Mouse (Mus musculus): ENCODE measurements at regions not wholly inside any gene's neighbourhood (a gene's known extent, or its start where the extent isn't known, plus 50 kb on each side); places are given as distances from the start of the nearest gene placed in this dataset.

GRCm38 (mm10) chr12:97921349-97922264, 337.7 kb downstream of the Galc start:
- DNase-seq (ENCODE audit: low spot score) = no peak

GRCm38 (mm10) chr12:97918416-97918815, 340.8 kb downstream of the Galc start:
- DNase-seq (ENCODE audit: low spot score) = no peak

GRCm38 (mm10) chr12:97915026-97915425, 344.2 kb downstream of the Galc start:
- no peak for DNase-seq (ENCODE audit: low spot score)

GRCm38 (mm10) chr12:97912730-97913129, 346.5 kb downstream of the Galc start:
- no peak for DNase-seq (ENCODE audit: low spot score)

GRCm38 (mm10) chr12:97899266-97899665, 360.0 kb downstream of the Galc start:
- no peak for DNase-seq (ENCODE audit: low spot score)

GRCm38 (mm10) chr12:97898178-97898577, 361.1 kb downstream of the Galc start:
- no peak for DNase-seq (ENCODE audit: low spot score)

DNA sequence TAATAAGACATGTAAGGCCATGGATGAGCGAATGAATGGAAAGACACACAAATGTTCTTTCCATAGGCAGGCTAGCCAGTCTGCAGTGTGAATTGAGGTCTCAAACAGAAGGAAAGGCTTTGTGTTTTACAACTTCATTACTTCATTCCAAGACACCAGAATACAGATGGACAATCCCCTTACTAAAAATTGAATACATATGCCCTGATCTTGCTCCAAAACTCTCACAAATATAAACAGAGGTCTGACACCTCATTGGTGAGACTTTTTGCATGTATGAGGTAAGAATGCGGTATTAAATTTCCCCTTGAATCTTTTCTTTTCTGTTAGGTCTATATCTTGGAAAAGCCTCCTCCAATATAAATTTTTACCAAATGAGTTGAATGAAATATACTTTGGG, 363.3 kb downstream of the Galc start:
- no peak for DNase-seq (ENCODE audit: low spot score)

- no peak for DNase-seq (ENCODE audit: low spot score)
Measured at GRCm38 (mm10) chr12:97888801-97889455, 370.3 kb downstream of the Galc start.

DNA sequence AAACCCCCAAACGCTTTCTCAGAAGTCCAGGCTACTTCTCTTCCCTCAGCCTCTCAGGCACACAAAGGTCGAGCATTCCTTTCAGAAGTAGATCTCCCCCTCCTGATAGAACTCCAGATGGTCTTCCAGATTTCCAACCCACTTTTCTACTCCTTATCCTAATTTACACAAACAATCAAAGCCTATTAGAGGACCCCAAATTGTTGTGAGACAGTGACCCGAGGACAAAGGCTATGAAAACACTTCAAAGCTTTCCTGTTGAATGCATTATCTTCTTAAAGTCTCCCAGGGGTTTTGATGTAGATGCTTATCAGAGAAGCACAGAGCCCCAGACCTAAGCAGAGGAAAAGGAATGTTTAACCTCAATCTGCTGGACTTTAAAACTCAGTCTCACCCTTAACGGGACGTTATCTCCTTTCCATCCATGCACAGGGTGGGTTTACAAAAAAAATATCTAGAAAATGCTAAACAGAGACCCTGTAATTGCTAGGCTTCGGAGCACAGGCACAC, 370.9 kb downstream of the Galc start:
- no peak for DNase-seq (ENCODE audit: low spot score)

DNA sequence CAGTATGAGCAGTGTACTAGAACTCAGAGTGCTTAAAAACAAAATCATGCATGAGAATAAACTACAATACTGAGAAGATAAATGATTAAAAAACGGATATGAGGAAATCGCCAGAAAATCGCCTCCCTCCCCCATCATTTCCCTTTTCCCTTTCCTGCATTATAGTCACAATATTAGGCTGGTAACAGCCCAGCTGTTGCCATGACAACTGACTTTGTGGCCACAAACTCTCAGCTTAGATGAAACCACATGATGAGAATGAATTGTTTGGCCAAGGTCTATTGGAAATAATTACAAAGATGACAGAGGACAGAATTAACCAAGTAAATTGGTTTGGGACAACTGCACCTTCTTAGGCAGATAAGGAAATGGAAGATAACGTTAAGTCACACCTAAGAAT, 376.8 kb downstream of the Galc start:
- no peak for DNase-seq (ENCODE audit: low spot score)

DNA sequence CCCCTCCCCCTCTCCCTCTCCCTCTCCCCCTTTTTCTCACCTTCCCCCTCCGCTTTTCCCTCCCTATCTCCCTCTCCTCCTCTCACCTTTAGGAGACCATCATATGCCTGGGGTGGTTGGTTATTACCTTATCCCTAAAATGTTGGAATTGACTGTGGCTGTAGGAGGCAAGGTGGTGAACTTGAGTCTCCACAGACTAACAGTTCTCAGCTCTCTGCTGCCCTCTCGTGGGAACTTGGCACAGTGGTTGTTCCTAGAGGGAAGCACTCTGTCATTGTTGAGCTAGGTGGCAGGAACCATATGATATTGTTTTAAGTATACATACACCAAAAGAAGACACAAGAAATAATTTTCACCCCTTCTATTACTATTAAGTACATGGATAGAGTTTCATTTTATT, 386.9 kb downstream of the Galc start:
- DNase-seq (ENCODE audit: low spot score) = peak; percentile 19

DNA sequence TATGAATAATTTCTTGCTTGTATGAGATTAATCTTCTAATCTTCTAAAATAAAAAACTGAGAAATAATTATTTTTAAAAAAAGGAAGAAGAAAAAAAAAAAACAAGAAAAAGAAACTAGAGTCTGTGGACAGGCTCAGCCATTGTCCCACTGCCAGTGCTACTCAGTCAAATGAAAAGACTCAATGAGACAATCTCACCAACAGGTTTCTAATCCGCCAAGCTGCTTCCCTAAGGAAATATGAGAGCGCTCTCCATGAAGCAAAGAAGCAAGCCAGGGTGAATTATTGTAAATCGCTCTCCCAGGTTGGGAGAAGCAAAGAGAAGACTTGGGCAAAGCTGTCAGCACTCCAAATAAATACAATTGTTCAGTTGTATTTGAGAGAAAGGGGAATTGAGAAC, 396.3 kb downstream of the Galc start:
- DNase-seq (ENCODE audit: low spot score) = no peak

DNA sequence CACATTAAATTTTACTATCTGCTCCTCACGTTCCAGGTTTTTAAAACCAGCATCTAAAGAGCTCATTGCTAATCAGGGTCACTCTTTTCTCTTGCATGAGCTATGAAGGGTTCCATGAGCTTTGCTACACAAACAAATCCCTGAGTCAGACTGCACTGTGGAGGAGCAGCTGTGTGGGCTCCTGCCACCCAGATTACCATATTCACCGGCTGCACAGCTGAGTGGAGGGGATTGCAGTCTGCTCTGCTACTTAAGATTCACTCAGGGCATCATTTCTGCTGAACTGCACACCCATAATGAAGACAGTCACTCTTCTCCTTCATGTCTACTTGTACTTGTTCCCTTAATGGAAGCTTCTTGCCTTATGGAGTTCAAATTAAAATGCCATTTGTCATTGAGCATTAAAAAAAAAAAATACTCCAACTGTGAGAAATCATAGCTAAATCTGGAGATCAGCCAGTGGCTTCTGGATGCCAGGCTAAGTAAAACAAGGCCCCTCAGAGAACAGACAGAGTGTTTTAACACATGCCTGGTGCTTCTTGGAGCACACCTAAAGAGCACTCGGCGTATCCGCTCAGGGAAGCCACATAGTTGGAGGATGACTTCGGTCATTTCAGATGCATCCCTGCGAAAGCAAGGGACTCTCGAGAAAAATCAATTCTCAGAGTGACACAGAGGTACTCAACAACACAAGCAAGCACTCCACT, 422.9 kb downstream of the Galc start:
- no peak for DNase-seq (ENCODE audit: low spot score)

- DNase-seq (ENCODE audit: low spot score) = no peak
Measured at GRCm38 (mm10) chr12:97793364-97794120, 465.7 kb downstream of the Galc start.

DNA sequence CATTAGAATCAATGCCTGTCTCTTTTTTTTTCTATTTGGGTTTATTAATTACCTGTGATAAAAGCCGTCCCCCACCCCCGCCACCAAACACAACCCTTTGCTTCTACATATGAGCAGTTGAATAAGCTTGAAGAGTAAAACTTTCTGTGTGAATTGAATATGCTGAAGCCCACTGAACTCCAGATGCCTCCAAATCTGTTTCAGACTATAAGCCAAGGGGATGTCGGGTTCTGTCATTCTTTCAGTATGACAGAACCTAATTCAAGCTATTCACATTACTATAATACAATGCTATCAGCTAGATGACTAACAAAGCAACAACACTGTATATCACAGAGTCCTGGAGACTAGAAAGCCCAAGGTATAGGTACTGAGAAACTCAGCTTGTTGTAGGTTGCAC, 475.8 kb downstream of the Galc start:
- DNase-seq (ENCODE audit: low spot score) = no peak

DNA sequence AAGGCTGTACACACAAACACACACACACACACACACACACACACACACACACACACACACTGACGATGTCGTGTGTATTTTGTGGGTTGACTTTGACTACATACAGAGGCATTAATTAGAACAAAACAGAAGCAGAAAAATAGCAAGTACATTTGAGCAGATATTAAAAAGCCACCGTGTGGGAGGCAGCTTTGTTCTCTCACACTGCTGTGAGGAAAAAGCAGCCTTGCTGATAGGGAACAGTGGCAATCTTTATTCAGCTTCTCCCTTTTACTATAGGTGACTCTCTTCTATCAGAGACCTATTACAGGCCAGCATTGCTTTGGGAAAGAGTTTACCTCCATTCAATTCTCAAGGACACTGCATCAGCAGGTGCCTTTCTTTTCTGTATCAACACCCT, 500.1 kb downstream of the Galc start:
- DNase-seq (ENCODE audit: low spot score) = no peak

- no peak for DNase-seq (ENCODE audit: low spot score)
Measured at GRCm38 (mm10) chr12:97758624-97759023, 500.6 kb downstream of the Galc start.

DNA sequence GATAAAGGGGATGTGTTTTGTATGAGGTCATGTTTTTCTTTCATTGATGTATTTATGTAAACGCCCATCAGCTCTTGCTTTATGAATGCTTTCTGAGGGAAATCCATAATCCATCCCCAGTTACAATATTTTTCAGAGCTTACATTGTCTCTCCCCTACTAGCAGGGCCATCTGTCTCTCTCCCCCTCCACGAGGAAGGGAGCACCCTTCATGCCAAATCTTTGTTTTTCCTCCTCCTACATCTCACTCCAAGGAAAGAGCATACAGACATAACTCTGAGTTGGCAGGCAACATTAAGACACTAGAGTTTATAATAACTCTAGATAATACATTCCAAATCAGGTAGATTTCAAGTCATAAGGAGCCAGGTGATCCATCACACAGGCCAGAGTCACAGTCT, 509.1 kb downstream of the Galc start:
- DNase-seq (ENCODE audit: low spot score) = no peak

GRCm38 (mm10) chr12:97740927-97741326, 518.3 kb downstream of the Galc start:
- DNase-seq (ENCODE audit: low spot score) = no peak

GRCm38 (mm10) chr12:97732078-97732580, 527.1 kb downstream of the Galc start:
- no peak for DNase-seq (ENCODE audit: low spot score)

GRCm38 (mm10) chr12:97720554-97720953, 538.7 kb downstream of the Galc start:
- DNase-seq (ENCODE audit: low spot score) = no peak
